Mouse (Mus musculus): Measurements from ENCODE around the gene Phactr1. TPM values are rescaled to one million over a fixed set of nuclear protein-coding genes. Genes with fewer than 3 reads are reported as not detected.
A peak's percentile ranks its signal among the peaks of the same experiment; 100 is the strongest.

The Phactr1 gene
- polyA plus RNA-seq, 1 experiment from 2014 or later: 5.2 TPM

- Histone ChIP-seq H3K9me3 (ENCODE audit: low read depth, low read length) (no peaks in the 10 kb centered on the region), H3K27me3 (ENCODE audit: insufficient read depth, low read length) (no peaks in the 10 kb centered on the region), H3K4me3 (ENCODE audit: low read depth, low read length) (no peak overlapping the region), H3K4me2 (no peak overlapping the region), H3K27ac (ENCODE audit: low read depth) (no peak overlapping the region), H3K4me1 (ENCODE audit: insufficient read depth) (no peaks in the 10 kb centered on the region), H3K36me3 (ENCODE audit: insufficient read depth) (peaks cover 10% of the 10 kb centered on the region; the same call in 1 of the 2 replicates), H3K9ac (no peak overlapping the region)
- no peak for TF ChIP-seq CTCF (IDR thresholded peaks at IDR 0.05; ENCODE audit: low read depth)
- ATAC-seq (ENCODE audit: insufficient read depth) (no peak), DNase-seq (no peak)
- 74% methylated on average over 8 of the region's 8 CpGs for WGBS
These were observed 466.3 kb downstream of the Phactr1 start for GRCm38 (mm10) chr13:43146515-43147258.

- Histone ChIP-seq H3K27me3 (ENCODE audit: insufficient read depth, low read length) (no peaks in the 10 kb centered on the region), H3K4me1 (ENCODE audit: insufficient read depth) (no peaks in the 10 kb centered on the region), H3K36me3 (ENCODE audit: insufficient read depth) (peaks cover 28% of the 10 kb centered on the region), H3K27ac (ENCODE audit: low read depth) (no peak overlapping the region), H3K4me2 (no peak overlapping the region), H3K4me3 (ENCODE audit: low read depth, low read length) (no peak overlapping the region), H3K9ac (no peak overlapping the region), H3K9me3 (ENCODE audit: low read depth, low read length) (no peaks in the 10 kb centered on the region)
- no peak for TF ChIP-seq CTCF (IDR thresholded peaks at IDR 0.05; ENCODE audit: low read depth)
- ATAC-seq (ENCODE audit: insufficient read depth) (no peak), DNase-seq (no peak)
- 71% methylated on average over 4 of the region's 4 CpGs for WGBS
These were observed 468.3 kb downstream of the Phactr1 start for GRCm38 (mm10) chr13:43148692-43149091.

- no peaks in the 10 kb centered on the region for H3K27me3 ChIP-seq (ENCODE audit: insufficient read depth, low read length)
- ATAC-seq (ENCODE audit: insufficient read depth) (no peak), DNase-seq (no peak)
- WGBS: 77% methylated on average over 3 of the region's 3 CpGs
- H3K9ac ChIP-seq: no peak overlapping the region
- no peak overlapping the region for H3K4me2 ChIP-seq
- no peak overlapping the region for H3K4me3 ChIP-seq (ENCODE audit: low read depth, low read length)
- H3K9me3 ChIP-seq (ENCODE audit: low read depth, low read length): no peaks in the 10 kb centered on the region
- H3K4me1 ChIP-seq (ENCODE audit: insufficient read depth): no peaks in the 10 kb centered on the region
- H3K36me3 ChIP-seq (ENCODE audit: insufficient read depth): peaks cover 35% of the 10 kb centered on the region
- no peak for TF ChIP-seq CTCF (IDR thresholded peaks at IDR 0.05; ENCODE audit: low read depth)
- no peak overlapping the region for H3K27ac ChIP-seq (ENCODE audit: low read depth)
These were observed 469.2 kb downstream of the Phactr1 start for GRCm38 (mm10) chr13:43149661-43150060.

GRCm38 (mm10) chr13:43152005-43152520 is 471.6 kb downstream of the Phactr1 start:
- WGBS: 88% methylated on average over 14 of the region's 14 CpGs
- ATAC-seq (ENCODE audit: insufficient read depth) (no peak), DNase-seq (no peak)
- Histone ChIP-seq H3K27ac (ENCODE audit: low read depth) (no peak overlapping the region), H3K4me3 (ENCODE audit: low read depth, low read length) (no peak overlapping the region), H3K27me3 (ENCODE audit: insufficient read depth, low read length) (no peaks in the 10 kb centered on the region), H3K9me3 (ENCODE audit: low read depth, low read length) (no peaks in the 10 kb centered on the region), H3K36me3 (ENCODE audit: insufficient read depth) (peaks cover 43% of the 10 kb centered on the region), H3K4me2 (no peak overlapping the region), H3K4me1 (ENCODE audit: insufficient read depth) (no peaks in the 10 kb centered on the region), H3K9ac (no peak overlapping the region)
- TF ChIP-seq CTCF (IDR thresholded peaks at IDR 0.05; ENCODE audit: low read depth): no peak

GRCm38 (mm10) chr13:43157370-43157769 is 476.9 kb downstream of the Phactr1 start:
- Histone ChIP-seq H3K36me3 (ENCODE audit: insufficient read depth) (peaks cover 35% of the 10 kb centered on the region), H3K27me3 (ENCODE audit: insufficient read depth, low read length) (no peaks in the 10 kb centered on the region), H3K9ac (no peak overlapping the region), H3K4me3 (ENCODE audit: low read depth, low read length) (no peak overlapping the region), H3K4me2 (no peak overlapping the region), H3K9me3 (ENCODE audit: low read depth, low read length) (no peaks in the 10 kb centered on the region), H3K27ac (ENCODE audit: low read depth) (no peak overlapping the region), H3K4me1 (ENCODE audit: insufficient read depth) (no peaks in the 10 kb centered on the region)
- WGBS: 45% methylated on average over 5 of the region's 5 CpGs
- TF ChIP-seq CTCF (IDR thresholded peaks at IDR 0.05; ENCODE audit: low read depth): no peak
- no peak for ATAC-seq (ENCODE audit: insufficient read depth)
- DNase-seq: no peak

- no peak for DNase-seq
- H3K27ac ChIP-seq (ENCODE audit: low read depth): no peak overlapping the region
- WGBS: 74% methylated on average over 5 of the region's 5 CpGs
These were observed 477.9 kb downstream of the Phactr1 start for GRCm38 (mm10) chr13:43158281-43158680.

GRCm38 (mm10) chr13:43159429-43159828 is 479.0 kb downstream of the Phactr1 start:
- Histone ChIP-seq H3K9ac (no peak overlapping the region), H3K27ac (ENCODE audit: low read depth) (peak overlapping the region; percentile 38; the same call in 1 of the 2 replicates), H3K27me3 (ENCODE audit: insufficient read depth, low read length) (no peaks in the 10 kb centered on the region), H3K9me3 (ENCODE audit: low read depth, low read length) (no peaks in the 10 kb centered on the region), H3K4me1 (ENCODE audit: insufficient read depth) (no peaks in the 10 kb centered on the region), H3K36me3 (ENCODE audit: insufficient read depth) (peaks cover 24% of the 10 kb centered on the region), H3K4me3 (ENCODE audit: low read depth, low read length) (no peak overlapping the region), H3K4me2 (no peak overlapping the region)
- WGBS: 28% methylated on average over 3 of the region's 3 CpGs
- no peak for TF ChIP-seq CTCF (IDR thresholded peaks at IDR 0.05; ENCODE audit: low read depth)
- ATAC-seq (ENCODE audit: insufficient read depth) (peak; percentile 62; the same call in 1 of the 2 replicates), DNase-seq (peak; percentile 59)

More at GRCm38 (mm10) chr13:43158281-43158680, 477.9 kb downstream of the Phactr1 start:
- H3K4me1 ChIP-seq (ENCODE audit: insufficient read depth): no peaks in the 10 kb centered on the region
- no peak overlapping the region for H3K9ac ChIP-seq
- H3K27me3 ChIP-seq (ENCODE audit: insufficient read depth, low read length): no peaks in the 10 kb centered on the region
- no peaks in the 10 kb centered on the region for H3K9me3 ChIP-seq (ENCODE audit: low read depth, low read length)
- no peak overlapping the region for H3K4me3 ChIP-seq (ENCODE audit: low read depth, low read length)
- no peak overlapping the region for H3K4me2 ChIP-seq
- H3K36me3 ChIP-seq (ENCODE audit: insufficient read depth): peaks cover 29% of the 10 kb centered on the region
- TF ChIP-seq CTCF (IDR thresholded peaks at IDR 0.05; ENCODE audit: low read depth): no peak
- ATAC-seq (ENCODE audit: insufficient read depth): no peak

Data from lung, embryonic 14.5 days (tissue).